Mouse (Mus musculus) liver, postnatal 0 days (tissue): ENCODE results near the gene Zfp108. TPM values are rescaled to one million over a fixed set of nuclear protein-coding genes. Genes with fewer than 3 reads are reported as not detected.

Source experiments
- ATAC-seq: fragments of 200-750 bp; cut with Nextera tagmentation; 2 replicates; pipeline ENCODE4 v1.8.0; 2017; ENCODE audit warnings: mild to moderate bottlenecking, moderate library complexity
- DNase-seq: peaks from one replicate; pipeline ENCODE4 v3.0.0-alpha.2; 2016
- H3K27ac ChIP-seq: fragments of 300-500 bp; sonication (generic); 2 replicates; pipeline ENCODE4 v1.5.1; 2014; ENCODE audit warnings: antibody characterized with exemption, moderate library complexity, mild to moderate bottlenecking, low read depth
- H3K27me3 ChIP-seq: fragments of 300-500 bp; sonication (generic); 2 replicates; pipeline ENCODE4 v1.6.1; 2014; ENCODE audit warnings: low read length, control low read depth, mixed read lengths; ENCODE audit not compliant: insufficient read depth
- H3K36me3 ChIP-seq: fragments of 300-500 bp; sonication (generic); replicated peaks from 2 replicates; pipeline ENCODE4 v1.6.1; 2014; ENCODE audit warnings: mild to moderate bottlenecking, control low read depth, low read length, moderate library complexity, mixed read lengths; ENCODE audit not compliant: insufficient read depth
- H3K4me1 ChIP-seq: fragments of 300-500 bp; sonication (generic); 2 replicates; pipeline ENCODE4 v1.6.1; 2014; ENCODE audit warnings: antibody characterized with exemption, mild to moderate bottlenecking, control low read depth; ENCODE audit not compliant: insufficient read depth
- H3K4me2 ChIP-seq: fragments of 300-500 bp; sonication (generic); 2 replicates; pipeline ENCODE4 v1.6.1; 2014; ENCODE audit warnings: low read depth, mild to moderate bottlenecking, low read length, moderate library complexity, mixed read lengths
- H3K4me3 ChIP-seq: fragments of 300-500 bp; sonication (generic); 2 replicates; pipeline ENCODE4 v1.5.1; 2014; ENCODE audit warnings: low read depth, low read length
- H3K9ac ChIP-seq: fragments of 300-500 bp; sonication (generic); replicated peaks from 2 replicates; pipeline ENCODE4 v1.6.1; 2014; ENCODE audit warnings: mild to moderate bottlenecking, moderate library complexity
- H3K9me3 ChIP-seq: fragments of 300-500 bp; sonication (generic); 2 replicates; pipeline ENCODE4 v1.6.1; 2016; ENCODE audit warnings: mild to moderate bottlenecking, control low read depth, low read length, mixed read lengths
- CTCF ChIP-seq: sonication (generic); IDR thresholded peaks from 2 replicates; pipeline ENCODE4 v1.5.1; 2016; ENCODE audit warnings: antibody characterized with exemption, low read depth
- EP300 ChIP-seq: IDR thresholded peaks from 2 replicates; pipeline ENCODE4 v1.6.1; 2016; ENCODE audit warnings: antibody characterized with exemption, low read depth, mild to moderate bottlenecking
- WGBS: fragments of 180-500 bp; shearing (Covaris S2); extraction: QIAGEN DNeasy Blood & Tissue Kit; methylation state at CpG from one replicate; pipeline ENCODE4 v1.1.7; 2014; ENCODE audit not compliant: insufficient replicate concordance; 5-methylcytosine and 5-hydroxymethylcytosine counted together
- polyA plus RNA-seq: library from polyadenylated mRNA; unstranded; fragments of >200 nt; fragmentation: Nextera tagmentation; extraction: Ambion mirVana; gene quantifications from 2 replicates; pipeline ENCODE4 v1.2.1, GENCODE M21; 2015

The Zfp108 gene
- polyA plus RNA-seq, result 0.31 and 0.79 TPM in 2 replicates

- DNase-seq, result peak; percentile 63
- no peaks in the 10 kb centered on the region for H3K9me3 ChIP-seq
- H3K4me3 ChIP-seq, result peak within 1 kb of the TSS; percentile 52
- H3K27me3 ChIP-seq, result no peaks in the 10 kb centered on the region
- peak; percentile 90 for ATAC-seq
- no peak within 1 kb of the TSS for H3K27ac ChIP-seq
- H3K4me1 ChIP-seq, result peaks cover 8% of the 10 kb centered on the region; the same call in 1 of the 2 replicates
- peak within 1 kb of the TSS; percentile 74 for H3K4me2 ChIP-seq
- H3K36me3 ChIP-seq, result no peaks in the 10 kb centered on the region
- WGBS, result 18% methylated on average over 21 of the region's 21 CpGs
- TF ChIP-seq EP300 (no peak), CTCF (no peak)
- H3K9ac ChIP-seq, result peak within 1 kb of the TSS; percentile 59
These were observed at the start of gene Zfp108 for GRCm38 (mm10) chr7:24254633-24255474. TSS of gene Zfp108 (plus strand) at chr7:24254794.

GRCm38 (mm10) chr7:24207488-24208261 lies 46.9 kb upstream of the Zfp108 start:
- Histone ChIP-seq H3K27me3 (no peaks in the 10 kb centered on the region), H3K36me3 (no peaks in the 10 kb centered on the region; the same call in 1 of the 2 replicates), H3K27ac (0 out of 2 replicates have a peak overlapping the region, but pooled peaks have one; percentile 18), H3K4me3 (peak overlapping the region; percentile 62), H3K4me1 (peaks cover 4% of the 10 kb centered on the region; the same call in 1 of the 2 replicates), H3K4me2 (peak overlapping the region; percentile 66), H3K9ac (peak overlapping the region; percentile 69), H3K9me3 (no peaks in the 10 kb centered on the region)
- TF ChIP-seq EP300 (no peak), CTCF (no peak)
- 12% methylated on average over 24 of the region's 24 CpGs for WGBS
- peak; percentile 89 for ATAC-seq
- DNase-seq, result peak; percentile 64

GRCm38 (mm10) chr7:24208282-24208886 lies 46.2 kb upstream of the Zfp108 start:
- Histone ChIP-seq H3K27ac (no peak overlapping the region), H3K4me1 (peaks cover 4% of the 10 kb centered on the region; the same call in 1 of the 2 replicates), H3K9ac (no peak overlapping the region), H3K27me3 (no peaks in the 10 kb centered on the region), H3K4me3 (peak overlapping the region; percentile 62), H3K4me2 (peak overlapping the region; percentile 66), H3K9me3 (no peaks in the 10 kb centered on the region), H3K36me3 (no peaks in the 10 kb centered on the region)
- WGBS, result 53% methylated on average over 7 of the region's 7 CpGs
- DNase-seq (no peak), ATAC-seq (no peak)
- TF ChIP-seq EP300 (no peak), CTCF (no peak)

GRCm38 (mm10) chr7:24210296-24210695 lies 44.3 kb upstream of the Zfp108 start:
- TF ChIP-seq EP300 (no peak), CTCF (no peak)
- ATAC-seq, result no peak
- Histone ChIP-seq H3K4me1 (peaks cover 4% of the 10 kb centered on the region; the same call in 1 of the 2 replicates), H3K27me3 (no peaks in the 10 kb centered on the region), H3K4me3 (no peak overlapping the region), H3K27ac (no peak overlapping the region), H3K9ac (no peak overlapping the region), H3K9me3 (no peaks in the 10 kb centered on the region), H3K4me2 (no peak overlapping the region), H3K36me3 (no peaks in the 10 kb centered on the region)
- 66% methylated on average over 2 of the region's 2 CpGs for WGBS
- DNase-seq, result no peak

GRCm38 (mm10) chr7:24211343-24211742 lies 43.3 kb upstream of the Zfp108 start, which contains the start of gene Zfp111:
TSS of gene Zfp111 (minus strand) at chr7:24211443.
- 76% methylated on average over 5 of the region's 5 CpGs for WGBS
- H3K36me3 ChIP-seq, result no peaks in the 10 kb centered on the region

More at GRCm38 (mm10) chr7:24211343-24211742, 43.3 kb upstream of the Zfp108 start, which contains the start of gene Zfp111:
- Histone ChIP-seq H3K9me3 (no peaks in the 10 kb centered on the region), H3K27ac (no peak within 1 kb of the TSS), H3K4me3 (no peak within 1 kb of the TSS), H3K4me2 (no peak within 1 kb of the TSS), H3K4me1 (peaks cover 4% of the 10 kb centered on the region; the same call in 1 of the 2 replicates), H3K9ac (no peak within 1 kb of the TSS), H3K27me3 (no peaks in the 10 kb centered on the region)
- TF ChIP-seq EP300, result no peak
- TF ChIP-seq CTCF, result no peak
- ATAC-seq, result no peak
- no peak for DNase-seq
